Mouse (Mus musculus): ENCODE measurements around the gene Tmem265. TPM values are rescaled to one million over a fixed set of nuclear protein-coding genes. Genes with fewer than 3 reads are reported as not detected.

Gene Tmem265
- polyA plus RNA-seq, 1 experiment = not detected

GRCm38 (mm10) chr7:127513781-127514180 is 47.4 kb upstream of the Tmem265 start:
- TF ChIP-seq POLR2A (IDR thresholded peaks at IDR 0.05; ENCODE audit: insufficient read length, low read depth) = no peak
- TF ChIP-seq POLR2AphosphoS2 (IDR thresholded peaks at IDR 0.05; ENCODE audit: insufficient read length, low read depth) = no peak
- TF ChIP-seq E2F4 (IDR thresholded peaks at IDR 0.05; ENCODE audit: insufficient read depth) = no peak
- no peak for TF ChIP-seq TCF12 (IDR thresholded peaks at IDR 0.05; ENCODE audit: insufficient read depth, poor library complexity, severe bottlenecking)
- no peak for TF ChIP-seq CEBPB (IDR thresholded peaks at IDR 0.05; ENCODE audit: insufficient read depth, poor library complexity, severe bottlenecking)
- no peak for TF ChIP-seq SRF (IDR thresholded peaks at IDR 0.05; ENCODE audit: control insufficient read depth, insufficient read length, low read depth)
- no peak for TF ChIP-seq MYOG (IDR thresholded peaks at IDR 0.05; ENCODE audit: control insufficient read depth in 1 of 3, insufficient read depth in 1 of 3, insufficient read length in 2 of 3, low read depth in 2 of 3)
- no peak for TF ChIP-seq USF1 (IDR thresholded peaks at IDR 0.05; ENCODE audit: low read depth)
- no peak for TF ChIP-seq MAX (IDR thresholded peaks at IDR 0.05; ENCODE audit: low read depth)
- no peak for TF ChIP-seq TCF3 (IDR thresholded peaks at IDR 0.05; ENCODE audit: insufficient read length, low read depth)
- no peak for TF ChIP-seq MYOD1 (IDR thresholded peaks at IDR 0.05; ENCODE audit: control insufficient read depth in 1 of 3, insufficient read length in 2 of 3, low read depth in 2 of 3)
- no peak for TF ChIP-seq REST (IDR thresholded peaks at IDR 0.05; ENCODE audit: insufficient read depth, insufficient read length)
- peaks cover 42% of the 10 kb centered on the region for H3K79me2 ChIP-seq (ENCODE audit: control insufficient read depth, insufficient read depth)
- no peaks in the 10 kb centered on the region for H3K27me3 ChIP-seq (ENCODE audit: control insufficient read depth, insufficient read depth, insufficient read length)
- H3K4me3 ChIP-seq = peak overlapping the region; percentile 70
- peak overlapping the region; percentile 61 for H3K4me2 ChIP-seq (ENCODE audit: low read depth)
- no peak overlapping the region for H3ac ChIP-seq (ENCODE audit: control insufficient read depth, insufficient read length)
- peaks cover 20% of the 10 kb centered on the region for H3K36me3 ChIP-seq (ENCODE audit: control insufficient read depth, insufficient read depth)

GRCm38 (mm10) chr7:127515846-127516245 is 45.3 kb upstream of the Tmem265 start:
- H3ac ChIP-seq (ENCODE audit: control insufficient read depth, insufficient read length) = no peak overlapping the region
- H3K4me2 ChIP-seq (ENCODE audit: low read depth) = no peak overlapping the region
- peaks cover 45% of the 10 kb centered on the region for H3K79me2 ChIP-seq (ENCODE audit: control insufficient read depth, insufficient read depth)
- H3K36me3 ChIP-seq (ENCODE audit: control insufficient read depth, insufficient read depth) = peaks cover 20% of the 10 kb centered on the region
- no peak for TF ChIP-seq POLR2A (IDR thresholded peaks at IDR 0.05; ENCODE audit: insufficient read length, low read depth)
- no peak for TF ChIP-seq CEBPB (IDR thresholded peaks at IDR 0.05; ENCODE audit: insufficient read depth, poor library complexity, severe bottlenecking)
- no peak for TF ChIP-seq MYOD1 (IDR thresholded peaks at IDR 0.05; ENCODE audit: control insufficient read depth in 1 of 3, insufficient read length in 2 of 3, low read depth in 2 of 3)
- no peak for TF ChIP-seq REST (IDR thresholded peaks at IDR 0.05; ENCODE audit: insufficient read depth, insufficient read length)
- TF ChIP-seq SRF (IDR thresholded peaks at IDR 0.05; ENCODE audit: control insufficient read depth, insufficient read length, low read depth) = no peak
- TF ChIP-seq MAX (IDR thresholded peaks at IDR 0.05; ENCODE audit: low read depth) = no peak
- no peak for TF ChIP-seq POLR2AphosphoS2 (IDR thresholded peaks at IDR 0.05; ENCODE audit: insufficient read length, low read depth)
- no peak for TF ChIP-seq USF1 (IDR thresholded peaks at IDR 0.05; ENCODE audit: low read depth)
- TF ChIP-seq TCF3 (IDR thresholded peaks at IDR 0.05; ENCODE audit: insufficient read length, low read depth) = no peak
- no peak for TF ChIP-seq MYOG (IDR thresholded peaks at IDR 0.05; ENCODE audit: control insufficient read depth in 1 of 3, insufficient read depth in 1 of 3, insufficient read length in 2 of 3, low read depth in 2 of 3)
- no peak for TF ChIP-seq TCF12 (IDR thresholded peaks at IDR 0.05; ENCODE audit: insufficient read depth, poor library complexity, severe bottlenecking)
- no peaks in the 10 kb centered on the region for H3K27me3 ChIP-seq (ENCODE audit: control insufficient read depth, insufficient read depth, insufficient read length)
- no peak overlapping the region for H3K4me3 ChIP-seq

- TF ChIP-seq MYOG (IDR thresholded peaks at IDR 0.05; ENCODE audit: control insufficient read depth in 1 of 3, insufficient read depth in 1 of 3, insufficient read length in 2 of 3, low read depth in 2 of 3) = no peak
- no peak for TF ChIP-seq MAX (IDR thresholded peaks at IDR 0.05; ENCODE audit: low read depth)
- no peak for TF ChIP-seq CEBPB (IDR thresholded peaks at IDR 0.05; ENCODE audit: insufficient read depth, poor library complexity, severe bottlenecking)
- no peak for TF ChIP-seq REST (IDR thresholded peaks at IDR 0.05; ENCODE audit: insufficient read depth, insufficient read length)
- TF ChIP-seq MYOD1 (IDR thresholded peaks at IDR 0.05; ENCODE audit: control insufficient read depth in 1 of 3, insufficient read length in 2 of 3, low read depth in 2 of 3) = no peak
- TF ChIP-seq SRF (IDR thresholded peaks at IDR 0.05; ENCODE audit: control insufficient read depth, insufficient read length, low read depth) = no peak
- TF ChIP-seq USF1 (IDR thresholded peaks at IDR 0.05; ENCODE audit: low read depth) = no peak
- TF ChIP-seq TCF12 (IDR thresholded peaks at IDR 0.05; ENCODE audit: insufficient read depth, poor library complexity, severe bottlenecking) = no peak
- no peak for TF ChIP-seq POLR2A (IDR thresholded peaks at IDR 0.05; ENCODE audit: insufficient read length, low read depth)
- TF ChIP-seq TCF3 (IDR thresholded peaks at IDR 0.05; ENCODE audit: insufficient read length, low read depth) = no peak
- no peak for TF ChIP-seq POLR2AphosphoS2 (IDR thresholded peaks at IDR 0.05; ENCODE audit: insufficient read length, low read depth)
- Histone ChIP-seq H3ac (ENCODE audit: control insufficient read depth, insufficient read length) (no peak overlapping the region), H3K27me3 (ENCODE audit: control insufficient read depth, insufficient read depth, insufficient read length) (no peaks in the 10 kb centered on the region), H3K36me3 (ENCODE audit: control insufficient read depth, insufficient read depth) (peaks cover 23% of the 10 kb centered on the region), H3K4me3 (no peak overlapping the region), H3K4me2 (ENCODE audit: low read depth) (no peak overlapping the region), H3K79me2 (ENCODE audit: control insufficient read depth, insufficient read depth) (peaks cover 45% of the 10 kb centered on the region)
Observed at GRCm38 (mm10) chr7:127516344-127516743, 44.8 kb upstream of the Tmem265 start.

- Histone ChIP-seq H3K36me3 (ENCODE audit: control insufficient read depth, insufficient read depth) (peaks cover 46% of the 10 kb centered on the region), H3ac (ENCODE audit: control insufficient read depth, insufficient read length) (no peak within 1 kb of the TSS), H3K79me2 (ENCODE audit: control insufficient read depth, insufficient read depth) (peaks cover 38% of the 10 kb centered on the region), H3K4me2 (ENCODE audit: low read depth) (no peak within 1 kb of the TSS), H3K4me3 (no peak within 1 kb of the TSS), H3K27me3 (ENCODE audit: control insufficient read depth, insufficient read depth, insufficient read length) (no peaks in the 10 kb centered on the region)
- no peak for TF ChIP-seq USF1 (IDR thresholded peaks at IDR 0.05; ENCODE audit: low read depth)
Observed at GRCm38 (mm10) chr7:127519284-127519683, 41.9 kb upstream of the Tmem265 start, which contains the start of gene Gm42715. Gm42715 (plus strand) TSS chr7:127519584.

GRCm38 (mm10) chr7:127541671-127542070 is 19.5 kb upstream of the Tmem265 start:
- no peak overlapping the region for H3ac ChIP-seq (ENCODE audit: control insufficient read depth, insufficient read length)
- no peak overlapping the region for H3K4me3 ChIP-seq
- TF ChIP-seq REST (IDR thresholded peaks at IDR 0.05; ENCODE audit: insufficient read depth, insufficient read length) = no peak
- no peak for TF ChIP-seq USF1 (IDR thresholded peaks at IDR 0.05; ENCODE audit: low read depth)
- no peak for TF ChIP-seq MYOG (IDR thresholded peaks at IDR 0.05; ENCODE audit: control insufficient read depth in 1 of 3, insufficient read depth in 1 of 3, insufficient read length in 2 of 3, low read depth in 2 of 3)
- no peak for TF ChIP-seq MYOD1 (IDR thresholded peaks at IDR 0.05; ENCODE audit: control insufficient read depth in 1 of 3, insufficient read length in 2 of 3, low read depth in 2 of 3)
- TF ChIP-seq POLR2A (IDR thresholded peaks at IDR 0.05; ENCODE audit: insufficient read length, low read depth) = no peak
- TF ChIP-seq CEBPB (IDR thresholded peaks at IDR 0.05; ENCODE audit: insufficient read depth, poor library complexity, severe bottlenecking) = no peak
- no peak for TF ChIP-seq MAX (IDR thresholded peaks at IDR 0.05; ENCODE audit: low read depth)
- TF ChIP-seq TCF3 (IDR thresholded peaks at IDR 0.05; ENCODE audit: insufficient read length, low read depth) = no peak
- no peak for TF ChIP-seq SRF (IDR thresholded peaks at IDR 0.05; ENCODE audit: control insufficient read depth, insufficient read length, low read depth)
- no peak for TF ChIP-seq E2F4 (IDR thresholded peaks at IDR 0.05; ENCODE audit: insufficient read depth)
- TF ChIP-seq POLR2AphosphoS2 (IDR thresholded peaks at IDR 0.05; ENCODE audit: insufficient read length, low read depth) = no peak
- no peak for TF ChIP-seq TCF12 (IDR thresholded peaks at IDR 0.05; ENCODE audit: insufficient read depth, poor library complexity, severe bottlenecking)
- H3K27me3 ChIP-seq (ENCODE audit: control insufficient read depth, insufficient read depth, insufficient read length) = no peaks in the 10 kb centered on the region
- peaks cover 27% of the 10 kb centered on the region for H3K79me2 ChIP-seq (ENCODE audit: control insufficient read depth, insufficient read depth)
- no peak overlapping the region for H3K4me2 ChIP-seq (ENCODE audit: low read depth)
- H3K36me3 ChIP-seq (ENCODE audit: control insufficient read depth, insufficient read depth) = peaks cover 68% of the 10 kb centered on the region
